Mouse (Mus musculus) embryo, embryonic 10.5 days (tissue): ENCODE measurements around the gene Copb1.

Source experiments
- DNase-seq: peaks from one replicate; pipeline ENCODE4 v3.0.0-alpha.2; 2015; ENCODE audit warnings: low spot score

Gene Copb1

DNA sequence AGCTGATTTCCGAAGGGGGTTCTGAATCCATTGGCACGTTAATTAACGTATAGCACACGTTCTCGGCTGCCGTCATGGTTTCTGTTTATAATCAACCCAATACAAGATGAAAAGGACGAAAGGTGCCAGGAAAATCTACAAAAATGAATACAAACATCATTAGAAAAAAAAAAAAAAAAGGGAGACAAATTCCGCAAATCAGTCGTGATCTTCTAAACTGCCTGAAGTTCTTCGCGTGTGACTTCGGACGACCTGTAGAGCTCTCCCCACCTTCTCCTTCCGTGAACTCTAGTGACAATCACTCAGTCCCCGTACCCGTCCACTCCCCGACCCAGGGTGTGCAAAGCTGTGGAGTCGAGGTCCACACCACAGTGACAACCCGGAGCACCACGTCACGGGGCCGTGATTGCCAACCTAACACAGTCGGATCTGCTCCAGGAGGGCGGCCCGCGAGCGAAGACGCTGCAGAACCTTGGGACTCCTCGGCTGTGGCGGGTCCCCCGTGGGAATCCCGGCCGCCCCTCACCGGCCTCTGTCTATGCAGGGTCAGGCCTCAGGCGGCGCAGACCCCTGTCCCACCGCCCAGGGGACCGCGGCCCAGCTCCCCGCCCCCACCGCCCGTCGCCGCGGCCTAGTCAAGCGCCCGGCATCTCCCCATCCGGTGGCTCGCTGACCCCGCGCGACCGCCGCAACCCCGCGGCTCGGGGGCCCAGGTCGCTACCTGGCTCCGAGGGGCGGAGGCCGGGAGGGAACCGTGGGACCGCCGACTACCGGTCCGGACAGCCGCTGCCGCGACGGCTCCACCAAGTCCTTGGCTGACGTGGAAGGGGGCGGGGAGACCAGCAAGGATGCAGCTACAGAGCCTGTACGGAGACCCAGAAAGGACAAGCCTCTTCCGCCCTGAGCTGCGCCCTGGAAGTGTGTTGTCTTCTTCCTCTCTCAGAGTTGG, at the start of gene Copb1:
Gene Copb1 (minus strand): TSS at position 827 of the 949 bp plus-strand sequence.
- peak; percentile 96 for DNase-seq

GRCm38 (mm10) chr7:114301293-114301782, 46.8 kb upstream of the Copb1 start:
- DNase-seq, result no peak

- no peak for DNase-seq
Observed at GRCm38 (mm10) chr7:114300782-114301181, 46.3 kb upstream of the Copb1 start.

- no peak for DNase-seq
Observed at GRCm38 (mm10) chr7:114299247-114299646, 44.7 kb upstream of the Copb1 start.

GRCm38 (mm10) chr7:114294698-114295097, 40.2 kb upstream of the Copb1 start:
- no peak for DNase-seq

GRCm38 (mm10) chr7:114293903-114294302, 39.4 kb upstream of the Copb1 start:
- DNase-seq, result no peak

- peak; percentile 58 for DNase-seq
Observed at GRCm38 (mm10) chr7:114292501-114292971, 38.0 kb upstream of the Copb1 start.

GRCm38 (mm10) chr7:114291461-114292335, 37.2 kb upstream of the Copb1 start:
- DNase-seq, result peak; percentile 56

DNA sequence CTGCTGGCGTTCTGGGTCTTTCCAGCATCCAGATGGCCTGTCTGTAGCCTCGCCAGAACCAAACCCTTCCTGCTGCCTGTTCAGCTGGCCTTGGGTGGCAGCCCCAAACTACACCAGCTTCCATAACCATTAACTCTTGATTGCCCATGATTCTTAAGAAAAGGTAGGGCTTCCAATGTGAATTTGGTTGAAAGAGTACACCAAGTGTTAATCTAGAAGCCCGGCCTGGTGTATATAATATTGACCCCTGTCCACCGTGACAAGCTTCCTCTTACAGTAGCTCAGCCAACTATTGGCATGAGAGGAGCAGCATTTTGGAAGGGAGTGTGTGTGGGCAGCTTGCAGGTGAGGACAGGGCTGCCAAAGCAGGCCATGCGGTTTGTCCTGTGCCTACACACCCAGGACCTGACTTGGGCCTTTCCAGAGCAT, 35.6 kb upstream of the Copb1 start:
- DNase-seq, result no peak

GRCm38 (mm10) chr7:114284296-114284910, 29.9 kb upstream of the Copb1 start:
- no peak for DNase-seq

GRCm38 (mm10) chr7:114283006-114283405, 28.5 kb upstream of the Copb1 start:
- no peak for DNase-seq

GRCm38 (mm10) chr7:114281671-114282070, 27.2 kb upstream of the Copb1 start:
- peak; percentile 71 for DNase-seq

GRCm38 (mm10) chr7:114276005-114276752, 21.7 kb upstream of the Copb1 start, which contains the start of gene Psma1:
Gene Psma1 (minus strand): TSS chr7:114276118.
- DNase-seq, result peak; percentile 99

DNA sequence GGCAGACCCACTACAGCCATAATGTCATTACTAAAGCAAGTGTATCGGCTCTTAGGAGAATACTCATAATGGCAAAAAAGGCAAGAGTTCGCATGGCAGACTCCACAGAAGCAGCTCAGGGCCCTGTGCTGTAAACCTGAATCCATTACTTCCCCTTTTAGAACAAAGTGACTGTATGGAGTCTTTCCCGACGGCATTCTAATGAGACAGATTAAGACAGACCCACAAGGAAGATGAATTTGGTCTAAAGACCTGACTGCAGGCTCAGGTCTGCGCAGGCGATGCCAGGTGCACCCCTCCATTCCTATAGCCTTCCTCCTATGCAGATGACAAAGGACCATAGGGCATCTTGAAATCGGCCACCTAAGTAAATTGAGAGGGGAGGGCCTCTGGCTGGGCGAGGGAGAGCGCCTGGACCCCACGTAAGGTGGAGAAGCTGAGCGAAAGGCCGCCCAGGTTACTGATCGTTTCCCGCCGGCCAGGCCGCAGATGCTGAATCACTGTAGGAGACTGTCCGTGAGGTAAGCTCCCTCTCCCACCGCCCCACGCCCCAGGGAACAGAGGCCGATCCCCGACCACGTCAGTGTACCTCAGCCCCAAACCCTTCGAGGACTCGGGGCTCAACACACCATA, 21.0 kb upstream of the Copb1 start:
- no peak for DNase-seq

DNA sequence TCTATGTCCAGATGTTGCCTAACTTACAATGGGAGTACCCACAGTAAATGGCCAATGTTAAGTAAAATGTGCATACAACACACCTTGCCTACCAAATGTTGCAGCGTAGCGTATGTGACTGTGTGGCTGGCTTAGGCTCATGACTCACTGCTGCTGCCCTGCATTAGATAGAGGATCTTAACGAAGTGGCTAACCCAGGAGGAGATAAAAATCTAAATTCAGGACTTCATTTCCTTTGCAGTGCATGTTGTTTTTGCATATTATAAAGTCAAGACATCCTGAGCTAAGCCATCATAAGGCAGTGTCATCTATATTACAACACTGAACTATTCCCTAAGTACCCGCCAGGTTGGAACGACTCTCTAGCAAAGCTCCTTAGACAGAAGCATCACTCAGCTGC, 13.9 kb upstream of the Copb1 start:
- no peak for DNase-seq

DNA sequence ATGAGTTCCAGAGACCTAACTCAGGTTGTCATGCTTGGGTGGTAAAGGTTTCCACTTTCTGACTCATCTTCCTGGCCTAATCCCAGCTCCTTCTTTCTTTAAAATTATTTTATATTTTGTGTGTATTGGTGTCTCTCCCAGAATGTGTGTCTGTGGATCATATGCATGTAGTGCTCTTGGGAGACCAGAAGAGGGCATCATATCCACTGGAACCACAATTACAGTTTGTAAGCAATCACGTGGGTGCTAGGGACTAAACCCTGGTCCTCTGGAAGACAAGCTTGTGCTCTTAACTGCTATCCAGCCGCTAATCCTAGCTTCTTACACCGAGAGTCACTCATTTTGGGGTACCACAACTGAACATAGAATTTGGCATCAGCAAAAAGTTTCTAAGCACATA, 2.8 kb downstream of the Copb1 start:
- DNase-seq, result no peak

DNA sequence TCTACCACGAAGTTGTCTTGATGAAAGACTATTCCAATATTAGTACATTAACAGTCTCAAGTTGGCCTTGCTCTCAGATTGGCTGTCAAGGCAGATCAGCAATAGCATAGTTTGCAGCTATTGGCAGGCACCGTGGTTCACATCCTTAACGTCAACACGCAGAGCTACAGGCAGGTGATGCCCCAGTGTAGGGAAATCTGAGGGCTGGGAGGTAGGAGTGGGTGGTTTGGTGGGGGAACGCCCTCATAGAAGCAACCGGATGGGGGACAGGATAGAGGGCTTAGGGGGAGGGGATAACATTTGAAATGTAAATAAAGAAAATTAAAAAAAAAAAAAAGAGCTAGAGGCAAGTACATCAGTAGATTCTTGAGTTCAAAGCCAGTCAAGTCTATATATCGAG, 20.5 kb downstream of the Copb1 start:
- no peak for DNase-seq

- DNase-seq, result no peak
Observed at GRCm38 (mm10) chr7:114232982-114233381, 21.5 kb downstream of the Copb1 start.

DNA sequence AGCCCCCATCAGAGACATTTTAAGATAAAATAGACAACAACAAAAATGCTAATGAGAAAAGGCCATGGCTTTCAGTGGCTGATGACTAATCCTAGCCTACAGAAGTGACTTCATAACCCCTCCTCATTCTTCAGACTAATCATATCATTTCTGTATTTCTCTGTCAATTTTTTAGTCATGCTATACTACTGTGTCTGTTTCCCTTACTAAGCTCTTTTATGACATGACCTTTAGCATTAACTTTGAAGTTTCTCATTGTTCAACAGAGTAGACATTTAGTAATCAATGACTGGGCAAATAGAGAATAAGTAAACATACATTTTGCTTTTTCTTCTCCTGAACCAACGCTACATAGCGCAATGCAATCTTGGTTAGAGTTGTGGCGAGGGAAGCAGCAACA, 22.7 kb downstream of the Copb1 start:
- DNase-seq, result no peak

DNA sequence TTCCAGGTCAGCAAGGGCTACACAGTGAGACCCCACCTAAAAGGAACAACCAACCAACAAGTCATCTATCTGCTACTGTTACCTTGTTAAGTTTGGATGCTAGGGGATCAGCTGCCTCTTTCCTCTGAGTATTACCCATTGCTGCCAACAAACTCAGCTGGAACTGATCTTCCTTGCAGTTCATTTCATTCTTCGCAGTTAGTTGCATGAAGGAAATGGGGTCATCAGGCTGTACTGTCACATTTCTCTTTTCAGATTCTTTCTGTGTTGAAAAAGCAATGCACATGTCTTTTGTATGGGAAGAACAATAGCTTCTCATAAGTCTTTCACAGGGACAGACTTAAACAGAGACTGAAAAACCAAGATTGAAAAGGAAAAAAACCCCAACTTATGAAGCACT, 28.0 kb downstream of the Copb1 start:
- no peak for DNase-seq

GRCm38 (mm10) chr7:114220433-114220832, 34.1 kb downstream of the Copb1 start:
- DNase-seq, result no peak
